Mouse (Mus musculus) naive thymus-derived CD4-positive, alpha-beta T cell, adult 2 months (primary cell): ENCODE data around the gene Commd6.
"Not testable (repeated sequence)": the region's sequence is repeated elsewhere in the genome, so short reads cannot be mapped to it uniquely, and the experiment has no call there.

Source experiments
- DNase-seq: peaks from one replicate; pipeline ENCODE4 v3.0.0-alpha.2; 2011; ENCODE audit warnings: low read depth

Gene Commd6

DNA sequence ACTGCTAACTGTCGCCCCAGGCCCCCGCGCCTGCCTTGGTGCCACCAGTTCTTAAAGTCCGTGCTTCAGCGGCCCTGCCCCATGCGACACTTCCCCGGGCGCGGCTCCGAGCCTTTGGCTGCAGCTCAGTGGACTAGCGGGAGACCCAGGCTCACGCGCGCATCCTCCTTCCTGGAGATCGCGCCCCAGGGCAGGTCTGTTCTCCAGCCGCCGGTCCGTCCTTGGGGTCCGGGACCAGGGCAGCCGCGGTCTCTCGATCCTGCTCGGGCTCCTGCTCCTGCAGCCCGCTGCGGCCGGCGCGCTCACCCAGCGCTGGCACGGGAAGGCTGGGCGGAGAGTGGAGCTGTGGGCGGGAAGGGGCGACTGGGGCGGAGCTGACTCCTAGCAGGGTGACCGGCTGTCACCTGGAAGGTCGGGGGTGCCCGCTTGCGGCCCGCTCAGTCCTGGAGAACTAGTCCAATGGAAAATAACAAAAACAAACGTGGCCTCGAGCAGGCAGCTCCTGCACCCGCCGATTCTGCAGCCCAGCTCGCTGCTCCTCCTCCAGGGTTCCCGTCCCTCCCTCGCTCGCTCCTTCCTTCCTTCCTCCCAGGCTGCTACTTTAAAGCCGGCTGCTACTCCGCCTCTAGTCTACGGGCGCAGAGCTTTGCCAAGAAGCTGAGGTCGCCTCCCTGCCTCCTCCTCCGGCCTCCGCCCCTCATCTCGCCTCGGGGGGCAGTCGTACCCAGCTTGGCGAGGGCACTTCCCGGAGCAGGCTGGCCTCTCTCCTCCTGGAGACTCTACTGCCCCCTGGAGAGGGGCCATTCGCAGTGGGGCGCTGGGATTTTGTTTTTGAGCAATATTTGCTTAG, 31.7 kb downstream of the Commd6 start, which contains the start of gene Tbc1d4:
Gene Tbc1d4, minus strand, starts transcription at position 673 of the 850 bp plus-strand sequence.
- peak; percentile 41 for DNase-seq

DNA sequence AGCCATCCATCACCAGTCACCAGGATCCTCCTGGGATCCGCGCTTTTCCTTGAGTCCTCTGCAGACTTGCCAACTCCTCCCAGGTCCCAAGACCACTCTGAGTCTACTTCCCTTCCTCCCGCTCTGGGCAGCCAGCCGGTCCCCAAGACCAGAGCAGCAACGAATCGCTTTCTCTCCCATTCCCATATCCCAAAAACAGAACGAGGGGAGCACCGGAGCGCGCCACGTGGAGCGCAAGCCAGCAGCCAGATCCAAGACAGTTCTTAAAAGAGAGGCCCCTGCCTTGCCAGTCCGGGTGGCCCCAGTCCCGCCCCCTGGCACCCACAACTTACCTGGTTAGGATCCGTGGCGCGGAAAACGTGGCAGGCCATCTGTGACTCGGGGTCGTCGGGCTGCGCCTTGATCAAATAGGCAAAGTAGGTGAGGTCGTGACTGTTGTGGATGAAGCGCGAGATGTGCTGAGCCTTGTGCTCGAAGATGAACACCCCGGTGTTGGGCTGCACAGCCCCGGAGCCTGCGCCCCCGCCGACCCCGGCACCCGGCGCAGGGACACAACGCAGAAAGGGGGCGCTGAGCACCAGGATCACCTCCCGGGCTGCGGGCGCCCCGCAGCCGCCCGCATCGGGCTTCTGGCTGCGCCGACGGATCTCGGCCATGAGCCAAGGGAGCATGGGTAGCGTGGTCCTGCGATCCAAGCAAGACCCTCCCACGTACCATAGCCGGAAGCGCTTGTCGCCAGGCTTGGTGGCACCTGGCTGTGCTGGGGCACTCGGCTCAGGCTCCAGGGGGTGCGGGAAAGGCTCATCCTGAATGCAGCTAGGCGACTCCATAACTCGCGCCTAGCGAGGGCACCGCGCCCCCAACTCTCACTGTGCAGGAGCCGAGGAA, 32.6 kb downstream of the Commd6 start:
- peak; percentile 12 for DNase-seq

DNA sequence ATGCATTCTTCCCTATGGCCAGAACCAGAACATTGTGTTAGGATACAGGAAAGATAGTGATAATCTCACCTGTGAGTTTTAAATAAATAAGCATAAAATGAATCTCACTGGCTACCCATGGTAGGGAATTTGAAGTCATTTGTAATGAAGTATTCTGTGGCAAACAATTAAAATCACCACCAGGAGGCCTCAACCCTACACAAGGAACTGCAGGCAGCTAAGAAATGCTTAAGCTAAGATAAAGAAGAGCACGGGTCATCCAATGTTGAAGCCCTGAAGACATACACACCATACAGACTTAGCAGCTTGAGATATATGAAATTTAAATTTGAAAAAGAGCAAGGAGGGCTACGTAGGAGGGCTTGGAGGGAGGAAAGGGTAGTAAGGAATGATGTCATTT, 34.6 kb downstream of the Commd6 start:
- DNase-seq: peak; percentile 6

DNA sequence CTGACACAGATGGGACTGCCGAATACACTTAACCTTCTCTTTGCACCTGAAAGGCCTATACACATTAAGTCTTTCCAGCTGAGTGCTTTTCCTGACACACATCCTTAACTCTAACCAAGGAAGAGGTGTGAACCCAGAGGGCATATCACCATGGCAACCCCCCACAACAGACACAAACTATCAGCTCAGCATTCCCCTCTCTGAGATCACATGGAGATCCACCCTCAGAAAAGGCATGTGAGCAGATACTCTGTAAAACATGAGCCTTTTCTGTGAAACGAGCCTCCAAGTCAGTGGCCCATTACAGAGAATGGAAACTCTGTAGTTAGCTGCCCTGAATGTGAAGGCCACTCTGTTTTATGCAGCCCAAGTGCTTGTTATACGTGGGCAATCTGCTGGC, 37.6 kb downstream of the Commd6 start:
- no peak for DNase-seq

DNA sequence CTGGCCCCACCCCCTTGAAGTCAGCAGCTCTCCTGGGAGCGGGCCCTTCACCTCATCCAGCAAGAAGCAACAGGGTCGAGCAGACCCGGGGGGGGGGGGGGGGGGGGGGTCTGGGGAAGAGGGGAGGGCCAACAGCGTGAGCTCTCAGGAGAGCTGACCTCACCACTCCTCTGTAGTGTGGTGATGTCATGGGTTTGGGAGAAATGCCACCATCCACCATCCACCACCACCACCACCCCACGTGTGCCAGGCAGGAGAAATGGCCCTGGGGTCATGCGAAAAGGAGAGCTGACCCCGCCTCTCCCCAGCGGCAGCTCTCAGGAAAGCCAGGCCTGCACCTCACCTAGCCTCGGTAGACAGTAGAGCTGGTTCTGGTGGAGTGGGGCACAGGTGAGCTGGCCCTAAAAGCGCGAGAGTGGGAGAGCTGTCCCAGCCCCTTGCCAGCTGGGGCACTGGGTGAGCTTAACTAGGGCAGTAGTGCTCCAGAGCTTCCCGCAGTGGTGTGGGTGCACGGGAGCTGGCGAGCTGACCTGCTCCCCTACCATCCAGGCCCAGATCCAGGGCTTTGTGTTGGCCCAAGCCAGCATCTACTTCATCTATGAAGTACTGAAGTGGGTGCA, 43.3 kb downstream of the Commd6 start:
- DNase-seq: no peak

DNA sequence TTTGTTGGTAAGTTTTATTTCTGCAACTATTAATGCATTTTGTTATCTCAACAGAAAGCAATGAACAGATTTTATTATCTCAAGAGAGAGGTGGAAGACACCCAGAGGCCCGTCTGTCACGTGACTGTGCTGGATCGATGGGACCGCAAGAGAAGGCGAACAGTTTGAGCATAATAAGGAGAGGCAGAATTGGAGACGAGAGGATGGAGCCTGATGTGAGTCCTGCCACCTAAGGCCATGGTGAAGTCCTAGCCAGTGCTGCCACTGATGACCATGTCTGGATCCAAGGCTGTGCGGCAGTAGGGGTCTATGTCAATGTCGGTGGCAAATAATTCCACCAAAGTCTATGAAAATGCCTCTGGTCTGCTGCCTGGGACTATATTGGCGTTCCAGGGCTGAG, 43.8 kb downstream of the Commd6 start:
- DNase-seq: no peak

DNA sequence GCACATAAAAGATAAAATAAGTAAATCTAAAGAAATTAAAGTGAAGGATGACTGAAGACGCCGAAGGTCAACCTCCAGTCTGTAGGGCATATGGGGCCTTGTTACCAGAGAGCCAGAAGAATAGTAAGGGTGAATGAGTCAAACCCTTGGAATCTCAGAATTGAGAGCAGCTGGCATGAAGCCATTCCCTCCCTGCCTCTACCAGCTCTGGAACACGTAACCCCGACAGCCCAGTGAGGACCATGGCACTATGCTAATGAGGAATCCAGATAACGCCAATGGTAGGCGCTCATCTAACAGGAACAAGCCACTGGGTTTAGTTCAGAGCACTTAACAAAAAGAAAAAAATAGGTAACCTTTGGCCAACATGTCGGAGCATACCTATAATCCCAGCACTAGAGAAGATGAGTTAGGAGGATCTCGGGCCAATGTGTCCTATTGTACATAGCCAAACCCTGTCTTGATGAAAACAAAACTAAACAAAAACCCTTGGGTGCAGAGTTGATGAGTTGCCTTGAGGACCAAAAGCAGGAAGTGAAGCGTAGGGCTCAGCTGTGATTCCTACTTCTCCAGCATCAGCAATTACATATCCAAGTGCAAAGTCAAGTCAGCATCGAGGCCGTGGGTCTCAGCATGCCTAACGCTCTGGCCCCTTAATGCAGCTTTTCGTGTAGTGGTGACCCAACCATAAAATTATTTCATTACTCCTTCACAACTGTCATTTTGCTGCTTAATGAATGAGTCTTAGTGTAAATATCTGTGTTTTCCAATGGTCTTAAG, 45.0 kb downstream of the Commd6 start:
- no peak for DNase-seq

DNA sequence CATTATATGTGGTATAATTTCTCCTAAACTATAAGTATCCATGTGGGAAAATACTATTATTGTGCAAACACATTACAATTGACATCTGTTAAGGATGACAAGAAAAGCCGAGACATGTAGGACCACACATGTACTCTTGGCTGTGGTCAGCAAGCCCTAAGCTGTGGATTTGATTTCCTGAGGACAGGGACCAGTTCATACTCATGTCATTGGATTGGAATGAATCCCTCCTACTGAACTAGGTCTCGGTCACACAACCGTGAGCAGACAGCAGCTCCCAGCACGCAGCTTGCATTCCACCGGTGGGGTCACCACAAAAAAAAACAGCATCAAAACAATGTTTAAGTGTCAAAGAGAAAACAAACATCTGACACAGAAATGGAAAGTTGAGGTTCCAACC, 46.5 kb downstream of the Commd6 start:
- peak; percentile 4 for DNase-seq

DNA sequence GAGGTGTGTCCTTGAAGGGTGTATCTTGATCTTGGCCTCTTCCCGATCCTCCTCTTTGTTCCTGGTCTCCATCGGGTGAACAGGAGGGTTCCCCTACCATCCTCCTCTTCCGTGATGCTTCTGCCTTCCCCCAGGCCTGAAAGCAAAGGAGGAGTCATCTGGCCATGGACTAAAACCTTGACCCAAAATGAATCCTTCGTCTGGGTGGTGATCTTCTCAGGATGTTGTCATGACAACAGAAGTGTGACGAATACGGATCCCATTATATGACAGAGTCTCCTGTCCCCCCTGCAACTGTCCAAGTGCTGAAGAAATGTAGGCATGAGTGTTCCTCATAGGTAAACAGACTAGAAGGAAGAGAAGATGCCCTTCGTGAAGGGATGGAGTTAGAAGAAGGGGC, 47.1 kb downstream of the Commd6 start:
- DNase-seq: no peak

DNA sequence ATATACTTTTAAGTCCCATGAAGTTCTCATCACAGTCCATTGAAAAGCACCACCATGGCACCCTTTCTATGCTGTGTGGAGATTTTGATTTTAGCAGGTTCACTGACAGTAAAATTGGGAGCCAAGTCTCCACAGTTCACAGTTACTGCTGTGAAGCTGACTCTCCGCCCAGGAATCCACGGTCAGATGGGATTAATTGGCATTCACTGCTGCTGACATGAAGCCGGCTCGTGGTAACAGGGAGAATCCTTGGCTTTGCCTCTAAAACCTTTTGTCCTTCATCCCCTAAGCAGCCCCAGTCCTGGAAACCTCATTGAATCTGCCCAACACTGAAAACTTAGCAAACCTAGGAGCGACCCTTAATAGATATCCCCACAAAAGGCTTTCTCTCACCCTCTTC, 49.4 kb downstream of the Commd6 start:
- no peak for DNase-seq

DNA sequence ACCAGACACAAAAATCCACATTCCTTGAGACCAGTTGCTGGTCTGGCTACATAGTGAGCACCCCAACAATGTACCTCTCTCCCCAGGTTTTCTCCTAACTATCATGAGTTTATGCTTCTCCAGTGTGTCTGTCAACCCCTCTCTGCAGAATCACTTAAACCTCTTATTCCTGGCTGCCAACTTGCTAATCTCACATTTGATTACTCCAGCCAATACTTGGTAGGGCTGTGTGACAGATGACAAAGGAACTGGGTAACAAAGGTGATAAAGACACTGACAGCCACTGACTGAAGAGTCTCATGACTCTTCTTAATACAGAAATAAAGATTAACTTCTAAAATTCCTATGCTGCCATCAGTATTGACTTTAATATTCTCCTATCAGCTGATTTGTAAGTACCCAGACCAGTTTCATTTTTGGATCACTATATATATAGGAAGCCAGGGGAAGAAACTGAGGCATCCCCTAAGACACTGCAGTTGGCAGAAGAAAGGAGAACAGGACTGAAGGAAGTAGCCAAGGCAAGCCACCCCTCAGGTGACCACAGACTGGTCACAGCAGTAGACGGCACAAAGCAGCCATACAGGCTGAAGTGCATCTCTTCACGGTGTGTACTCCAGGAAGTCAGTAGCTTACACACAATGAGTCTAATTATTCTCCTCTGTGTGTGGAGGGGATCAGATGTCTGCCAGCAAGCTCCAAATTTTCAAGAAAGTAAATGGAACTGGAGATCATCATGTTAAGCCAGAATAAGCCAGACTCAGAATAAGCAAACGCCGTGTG, 52.1 kb downstream of the Commd6 start:
- DNase-seq: not testable (repeated sequence)

DNA sequence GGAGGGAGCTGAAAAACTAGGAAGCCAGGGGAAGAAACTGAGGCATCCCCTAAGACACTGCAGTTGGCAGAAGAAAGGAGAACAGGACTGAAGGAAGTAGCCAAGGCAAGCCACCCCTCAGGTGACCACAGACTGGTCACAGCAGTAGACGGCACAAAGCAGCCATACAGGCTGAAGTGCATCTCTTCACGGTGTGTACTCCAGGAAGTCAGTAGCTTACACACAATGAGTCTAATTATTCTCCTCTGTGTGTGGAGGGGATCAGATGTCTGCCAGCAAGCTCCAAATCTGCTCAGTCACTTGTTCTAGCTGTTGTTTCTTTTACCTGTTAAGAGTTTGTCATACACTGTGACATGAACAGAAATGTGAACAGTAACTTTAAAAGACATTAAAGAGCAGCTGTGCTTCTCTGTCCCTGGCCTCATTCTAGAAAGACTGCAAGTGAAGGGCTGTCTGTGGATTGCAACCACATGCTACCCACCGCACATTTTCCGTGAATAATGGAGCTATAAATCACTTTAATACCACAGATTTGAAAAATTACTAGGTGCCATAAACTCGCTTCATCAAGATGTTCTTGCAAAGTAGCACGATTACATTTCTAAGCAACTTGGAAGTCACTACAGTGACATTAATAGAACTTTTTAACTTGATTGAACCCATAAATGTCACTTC, 53.0 kb downstream of the Commd6 start:
- DNase-seq: not testable (repeated sequence)

DNA sequence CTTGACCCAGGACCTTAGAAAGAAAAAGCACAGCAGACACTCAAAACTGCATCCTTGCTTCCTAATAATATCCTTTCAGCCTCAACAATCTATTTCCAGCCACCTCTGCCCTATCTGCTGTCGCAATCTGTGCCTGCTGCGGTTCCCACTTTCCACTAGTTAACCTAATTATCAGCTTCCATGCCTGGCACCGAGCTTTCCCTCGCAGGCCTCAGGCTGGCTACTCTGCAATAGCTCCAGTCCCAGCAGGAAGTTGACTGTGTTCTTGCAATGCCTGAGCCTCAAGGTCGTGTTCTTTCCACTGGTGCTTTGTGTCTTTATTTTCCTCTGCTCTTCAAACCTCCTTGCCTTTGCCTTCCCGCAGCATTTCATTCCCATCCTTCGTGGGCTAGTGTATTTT, 54.4 kb downstream of the Commd6 start:
- no peak for DNase-seq
